Mouse (Mus musculus) spleen, postnatal 14 days (tissue): ENCODE data around the gene Gm45261.
A peak's percentile ranks its signal among the peaks of the same experiment; 100 is the strongest.

Source experiments
- DNase-seq, 2 experiments: peaks; one replicate each; pipeline ENCODE4 v3.0.0; 2021 to 2022; ENCODE audit warnings: low spot score in 2 of 2

The Gm45261 gene

DNA sequence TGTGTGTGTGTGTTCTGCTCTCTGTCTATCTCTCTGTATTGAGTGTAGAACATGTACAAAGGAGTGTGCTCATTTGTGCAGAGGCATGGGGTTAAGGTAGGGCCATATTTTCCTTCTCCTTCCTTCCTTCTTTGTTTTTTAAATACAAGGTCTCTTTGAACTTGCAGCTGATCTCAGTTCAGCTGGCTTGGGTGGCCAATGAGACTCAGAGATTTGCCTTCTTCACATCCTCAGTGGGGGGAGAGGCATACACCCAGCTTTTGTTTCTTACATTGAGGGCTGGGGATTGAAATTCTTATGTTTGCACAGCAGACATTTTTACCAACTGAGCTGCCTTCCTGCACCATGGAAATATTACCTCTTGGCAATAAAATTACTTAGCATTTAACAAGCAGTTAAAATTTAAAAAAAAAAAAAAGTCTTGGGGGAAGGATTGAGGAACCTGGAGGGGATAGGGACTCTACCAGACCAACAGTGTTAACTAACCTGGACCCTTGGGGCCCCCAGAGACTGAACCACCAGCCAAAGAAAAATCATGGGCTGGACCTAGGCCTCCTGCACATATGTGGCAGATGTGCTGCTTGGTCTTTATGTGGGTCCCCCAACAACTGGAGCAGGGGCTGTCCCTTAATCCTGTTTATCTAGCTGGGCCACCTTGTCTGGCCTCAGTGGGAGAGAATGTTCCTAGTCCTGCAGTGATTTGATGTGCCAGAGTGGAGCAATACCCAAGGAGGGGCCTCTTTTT is 50.8 kb downstream of the Gm45261 start:
- DNase-seq: no peak

DNA sequence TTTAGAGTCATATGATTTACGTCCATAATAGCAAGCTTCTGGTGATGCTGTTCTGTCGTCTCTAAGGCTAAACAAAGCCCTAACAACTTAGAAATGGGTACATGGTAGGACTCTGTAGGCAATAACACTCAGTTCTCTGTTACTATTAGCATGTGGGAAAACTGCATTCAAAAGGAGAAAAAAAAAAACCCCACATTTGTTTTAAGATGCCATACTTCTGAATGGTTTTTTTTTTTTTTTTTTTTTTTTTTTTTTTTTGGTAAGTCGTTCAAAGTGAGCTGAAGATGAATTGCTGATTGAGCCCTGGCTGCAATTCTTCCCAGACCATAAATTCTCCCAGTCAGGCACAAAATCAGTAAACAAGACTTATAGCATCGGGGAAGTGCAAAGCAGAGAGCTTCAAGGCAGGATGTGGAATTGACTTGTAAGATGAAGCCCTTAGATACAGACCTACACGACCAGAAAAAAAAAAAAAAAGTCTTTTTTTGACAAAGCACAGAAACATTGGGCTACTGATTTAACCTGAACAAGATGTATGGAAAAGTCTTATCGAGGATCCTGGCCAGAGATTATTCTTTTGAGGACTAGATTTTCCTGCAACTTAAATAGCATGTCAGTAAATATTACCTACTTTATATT is 51.7 kb downstream of the Gm45261 start:
- no peak for DNase-seq

DNA sequence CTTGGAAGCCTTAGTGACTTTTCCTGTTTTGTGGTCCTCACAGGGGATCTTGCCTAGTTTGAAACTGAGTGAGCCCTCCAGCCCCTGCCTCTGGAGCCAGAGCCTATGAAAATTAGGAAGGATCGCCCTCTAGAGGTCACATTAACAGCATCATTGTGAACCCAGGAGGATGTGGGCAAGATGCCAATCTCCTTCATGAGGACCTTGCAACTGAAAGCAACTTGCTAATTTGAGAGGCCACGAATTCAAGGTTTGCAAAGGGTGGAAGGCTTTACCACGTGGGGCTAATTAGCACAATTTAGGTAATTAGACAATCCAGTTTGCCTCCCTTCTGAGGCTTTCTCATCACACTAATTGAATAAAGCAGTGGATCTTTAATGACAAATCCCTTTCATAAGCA is 52.7 kb downstream of the Gm45261 start:
- DNase-seq: peak; percentile 11 to 49

DNA sequence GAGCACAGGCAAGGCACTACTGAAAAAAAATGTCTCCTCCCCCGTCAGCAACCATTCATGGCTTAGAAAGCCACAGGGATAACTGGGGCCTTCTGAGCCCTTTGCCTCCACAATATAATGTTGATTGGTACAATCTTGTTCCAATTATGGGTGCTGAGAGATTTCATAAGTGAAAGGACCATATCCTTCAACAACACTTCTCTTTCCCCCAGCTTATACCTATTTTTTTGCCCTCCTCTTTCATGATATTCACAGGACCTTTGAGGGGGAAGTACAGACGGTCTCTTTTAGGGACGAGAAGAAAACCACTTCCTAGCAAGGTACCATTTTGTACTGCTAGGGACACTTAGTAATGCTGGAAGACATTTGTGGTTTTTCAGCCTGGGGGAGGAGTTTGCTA is 57.1 kb downstream of the Gm45261 start:
- DNase-seq: no peak

DNA sequence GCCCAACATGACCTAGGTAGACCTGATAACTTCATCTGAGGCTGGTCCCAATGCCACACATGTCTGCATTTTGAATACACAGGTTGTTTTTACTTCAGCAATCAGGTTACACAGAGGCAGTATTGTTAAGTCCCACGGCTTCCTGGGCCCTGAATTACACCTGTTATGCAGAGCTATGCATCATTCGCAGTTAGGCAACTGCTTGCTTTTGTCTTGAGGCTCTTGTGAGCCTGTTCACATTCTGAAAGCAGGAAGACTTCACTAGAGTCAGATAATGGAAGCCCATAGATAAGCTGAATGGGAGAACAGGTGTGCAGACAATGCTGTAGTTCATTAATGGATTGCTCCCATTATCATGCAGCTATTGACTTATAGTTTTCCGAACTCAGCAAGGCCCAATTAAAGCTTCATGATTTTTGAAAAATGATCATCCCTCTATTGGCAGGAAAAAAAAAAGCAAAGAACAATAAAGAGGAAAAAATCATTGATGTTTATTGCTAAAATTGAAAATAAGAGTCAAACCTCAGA is 57.8 kb downstream of the Gm45261 start:
- no peak for DNase-seq

DNA sequence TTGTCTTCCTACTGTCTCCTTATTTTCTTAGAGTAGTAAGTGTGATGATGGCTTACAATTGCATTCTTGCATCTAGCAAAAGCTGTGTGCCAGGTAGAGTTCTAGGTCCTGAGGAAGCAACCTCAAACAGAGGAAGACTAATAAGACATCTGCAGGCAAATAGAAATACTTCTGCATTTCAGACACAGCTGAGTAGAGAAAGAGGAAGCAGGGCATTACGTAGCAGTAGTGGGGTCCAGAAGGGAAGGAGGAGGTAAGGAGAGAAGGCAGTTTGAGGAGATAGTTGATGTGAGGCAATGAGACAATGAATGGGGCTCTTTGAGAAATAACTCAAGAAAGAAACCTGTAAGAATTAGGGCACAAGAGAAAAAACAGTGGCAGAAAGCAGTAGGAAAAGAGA is 59.3 kb downstream of the Gm45261 start:
- no peak for DNase-seq
